Mouse (Mus musculus): ENCODE results near the gene Hoxd4. TPM values are rescaled to one million over a fixed set of nuclear protein-coding genes. Genes with fewer than 3 reads are reported as not detected.

Gene Hoxd4
- polyA plus RNA-seq, 1 experiment, result not detected

DNA sequence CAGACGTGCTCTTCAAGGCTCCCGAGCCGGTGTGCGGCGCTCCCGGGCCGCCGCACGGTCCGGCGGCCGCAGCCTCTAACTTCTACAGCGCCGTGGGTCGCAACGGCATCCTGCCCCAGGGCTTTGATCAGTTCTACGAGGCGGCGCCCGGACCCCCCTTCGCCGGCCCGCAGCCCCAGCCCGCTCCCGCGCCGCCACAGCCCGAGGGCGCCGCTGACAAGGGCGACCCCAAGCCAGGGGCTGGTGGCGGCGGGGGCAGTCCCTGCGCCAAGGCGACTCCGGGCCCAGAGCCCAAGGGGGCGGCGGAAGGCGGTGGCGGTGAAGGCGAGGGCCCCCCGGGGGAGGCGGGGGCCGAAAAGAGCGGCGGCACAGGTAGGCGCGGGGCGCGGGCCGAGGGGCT, 28.9 kb upstream of the Hoxd4 start:
- Histone ChIP-seq H3K27me3 (ENCODE audit: control insufficient read depth, insufficient read depth, insufficient read length) (peaks cover 49% of the 10 kb centered on the region), H3K79me2 (ENCODE audit: control insufficient read depth, insufficient read depth) (no peaks in the 10 kb centered on the region), H3K4me2 (ENCODE audit: low read depth) (no peak overlapping the region), H3K36me3 (ENCODE audit: control insufficient read depth, insufficient read depth) (no peaks in the 10 kb centered on the region), H3K4me3 (no peak overlapping the region), H3ac (ENCODE audit: control insufficient read depth, insufficient read length) (no peak overlapping the region)
- TF ChIP-seq POLR2A (IDR thresholded peaks at IDR 0.05; ENCODE audit: insufficient read length, low read depth), result no peak
- TF ChIP-seq MYOG (IDR thresholded peaks at IDR 0.05; ENCODE audit: control insufficient read depth in 1 of 3, insufficient read depth in 1 of 3, insufficient read length in 2 of 3, low read depth in 2 of 3), result no peak
- no peak for TF ChIP-seq USF1 (IDR thresholded peaks at IDR 0.05; ENCODE audit: low read depth)
- TF ChIP-seq POLR2AphosphoS2 (IDR thresholded peaks at IDR 0.05; ENCODE audit: insufficient read length, low read depth), result no peak
- TF ChIP-seq CEBPB (IDR thresholded peaks at IDR 0.05; ENCODE audit: insufficient read depth, poor library complexity, severe bottlenecking), result no peak

DNA sequence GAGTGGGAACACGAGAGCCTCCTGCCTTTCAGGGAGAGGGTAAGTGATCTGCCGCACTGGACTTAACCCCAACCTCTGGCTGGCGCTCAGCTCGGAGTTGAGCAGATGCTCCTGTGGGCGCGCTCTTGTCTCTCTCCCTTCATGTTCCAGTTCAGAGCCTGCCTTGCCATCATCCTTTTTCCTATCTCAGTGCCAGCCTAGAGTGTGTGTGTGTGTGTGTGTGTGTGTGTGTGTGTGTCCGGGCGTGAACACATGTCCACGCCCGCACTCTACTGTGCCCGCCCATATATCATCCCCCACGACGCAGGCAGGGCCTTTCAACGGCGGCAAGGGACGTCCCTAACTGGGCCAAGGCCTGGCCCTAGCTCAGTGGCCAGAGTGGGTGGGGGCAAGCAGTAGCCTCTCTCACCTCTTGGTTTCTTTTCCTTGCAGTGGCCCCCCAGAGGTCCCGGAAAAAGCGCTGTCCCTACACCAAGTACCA, 28.2 kb upstream of the Hoxd4 start:
- no peak for TF ChIP-seq POLR2AphosphoS2 (IDR thresholded peaks at IDR 0.05; ENCODE audit: insufficient read length, low read depth)
- TF ChIP-seq REST (IDR thresholded peaks at IDR 0.05; ENCODE audit: insufficient read depth, insufficient read length), result no peak
- no peak for TF ChIP-seq MYOD1 (IDR thresholded peaks at IDR 0.05; ENCODE audit: control insufficient read depth in 1 of 3, insufficient read length in 2 of 3, low read depth in 2 of 3)
- no peak for TF ChIP-seq MYOG (IDR thresholded peaks at IDR 0.05; ENCODE audit: control insufficient read depth in 1 of 3, insufficient read depth in 1 of 3, insufficient read length in 2 of 3, low read depth in 2 of 3)
- no peak for TF ChIP-seq USF1 (IDR thresholded peaks at IDR 0.05; ENCODE audit: low read depth)
- no peak for TF ChIP-seq TCF12 (IDR thresholded peaks at IDR 0.05; ENCODE audit: insufficient read depth, poor library complexity, severe bottlenecking)
- no peak for TF ChIP-seq MAX (IDR thresholded peaks at IDR 0.05; ENCODE audit: low read depth)
- TF ChIP-seq POLR2A (IDR thresholded peaks at IDR 0.05; ENCODE audit: insufficient read length, low read depth), result no peak
- no peak for TF ChIP-seq E2F4 (IDR thresholded peaks at IDR 0.05; ENCODE audit: insufficient read depth)
- TF ChIP-seq TCF3 (IDR thresholded peaks at IDR 0.05; ENCODE audit: insufficient read length, low read depth), result no peak
- TF ChIP-seq SRF (IDR thresholded peaks at IDR 0.05; ENCODE audit: control insufficient read depth, insufficient read length, low read depth), result no peak
- TF ChIP-seq CEBPB (IDR thresholded peaks at IDR 0.05; ENCODE audit: insufficient read depth, poor library complexity, severe bottlenecking), result no peak
- H3ac ChIP-seq (ENCODE audit: control insufficient read depth, insufficient read length), result no peak overlapping the region
- H3K4me2 ChIP-seq (ENCODE audit: low read depth), result no peak overlapping the region
- no peaks in the 10 kb centered on the region for H3K36me3 ChIP-seq (ENCODE audit: control insufficient read depth, insufficient read depth)
- H3K4me3 ChIP-seq, result no peak overlapping the region
- no peaks in the 10 kb centered on the region for H3K79me2 ChIP-seq (ENCODE audit: control insufficient read depth, insufficient read depth)
- peaks cover 50% of the 10 kb centered on the region for H3K27me3 ChIP-seq (ENCODE audit: control insufficient read depth, insufficient read depth, insufficient read length)

DNA sequence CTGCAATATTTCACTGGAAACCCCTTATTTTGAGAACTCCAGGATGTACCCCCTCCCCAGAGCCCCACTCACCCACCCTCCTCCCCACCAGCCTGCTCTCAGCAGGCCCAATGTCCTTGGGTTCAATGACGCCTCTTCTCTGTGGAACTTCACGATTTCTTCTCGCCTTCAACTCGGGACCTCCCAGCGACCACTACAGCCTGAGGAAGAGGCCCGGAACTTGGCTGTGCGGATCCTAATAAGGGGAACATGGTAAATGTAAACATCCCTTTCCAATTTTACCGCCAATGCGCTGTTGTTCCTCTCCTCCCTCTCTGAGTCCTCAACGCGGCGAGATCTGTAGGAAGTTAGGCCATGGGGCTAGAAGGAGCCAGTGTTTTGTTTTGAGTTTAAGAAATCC, 27.6 kb upstream of the Hoxd4 start:
- no peak overlapping the region for H3K4me2 ChIP-seq (ENCODE audit: low read depth)
- no peak overlapping the region for H3ac ChIP-seq (ENCODE audit: control insufficient read depth, insufficient read length)
- no peak overlapping the region for H3K4me3 ChIP-seq
- H3K27me3 ChIP-seq (ENCODE audit: control insufficient read depth, insufficient read depth, insufficient read length), result peaks cover 50% of the 10 kb centered on the region
- H3K36me3 ChIP-seq (ENCODE audit: control insufficient read depth, insufficient read depth), result no peaks in the 10 kb centered on the region
- no peak for TF ChIP-seq MAX (IDR thresholded peaks at IDR 0.05; ENCODE audit: low read depth)
- no peak for TF ChIP-seq SRF (IDR thresholded peaks at IDR 0.05; ENCODE audit: control insufficient read depth, insufficient read length, low read depth)
- TF ChIP-seq CEBPB (IDR thresholded peaks at IDR 0.05; ENCODE audit: insufficient read depth, poor library complexity, severe bottlenecking), result no peak
- no peak for TF ChIP-seq E2F4 (IDR thresholded peaks at IDR 0.05; ENCODE audit: insufficient read depth)
- no peaks in the 10 kb centered on the region for H3K79me2 ChIP-seq (ENCODE audit: control insufficient read depth, insufficient read depth)

DNA sequence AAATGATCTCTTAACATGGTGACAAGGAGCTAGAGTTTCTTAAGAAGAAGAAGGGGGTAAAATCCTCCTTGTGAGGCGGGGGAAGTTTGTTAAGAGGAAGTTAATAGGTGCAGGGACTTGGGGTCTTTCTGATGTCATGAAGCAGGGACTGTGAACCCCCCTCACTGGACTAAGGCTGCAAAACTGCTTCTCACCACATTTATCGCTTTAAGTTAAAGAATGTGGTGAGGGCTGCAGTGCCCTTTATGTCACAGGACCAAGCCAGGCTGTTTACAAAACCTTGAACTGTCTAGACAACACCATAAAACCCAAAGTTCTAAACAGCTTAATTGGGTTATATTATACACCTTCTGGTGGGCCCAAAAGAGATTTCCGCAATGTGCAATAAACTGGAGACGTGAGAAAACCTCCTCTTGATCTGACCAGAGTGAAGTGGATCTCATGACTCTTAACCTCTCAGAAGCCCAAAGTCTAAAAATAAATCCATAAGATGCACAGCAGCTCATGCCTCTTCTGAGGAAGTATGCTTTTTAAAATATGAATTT, 26.6 kb upstream of the Hoxd4 start:
- Histone ChIP-seq H3ac (ENCODE audit: control insufficient read depth, insufficient read length) (no peak overlapping the region), H3K4me2 (ENCODE audit: low read depth) (no peak overlapping the region), H3K4me3 (no peak overlapping the region)

DNA sequence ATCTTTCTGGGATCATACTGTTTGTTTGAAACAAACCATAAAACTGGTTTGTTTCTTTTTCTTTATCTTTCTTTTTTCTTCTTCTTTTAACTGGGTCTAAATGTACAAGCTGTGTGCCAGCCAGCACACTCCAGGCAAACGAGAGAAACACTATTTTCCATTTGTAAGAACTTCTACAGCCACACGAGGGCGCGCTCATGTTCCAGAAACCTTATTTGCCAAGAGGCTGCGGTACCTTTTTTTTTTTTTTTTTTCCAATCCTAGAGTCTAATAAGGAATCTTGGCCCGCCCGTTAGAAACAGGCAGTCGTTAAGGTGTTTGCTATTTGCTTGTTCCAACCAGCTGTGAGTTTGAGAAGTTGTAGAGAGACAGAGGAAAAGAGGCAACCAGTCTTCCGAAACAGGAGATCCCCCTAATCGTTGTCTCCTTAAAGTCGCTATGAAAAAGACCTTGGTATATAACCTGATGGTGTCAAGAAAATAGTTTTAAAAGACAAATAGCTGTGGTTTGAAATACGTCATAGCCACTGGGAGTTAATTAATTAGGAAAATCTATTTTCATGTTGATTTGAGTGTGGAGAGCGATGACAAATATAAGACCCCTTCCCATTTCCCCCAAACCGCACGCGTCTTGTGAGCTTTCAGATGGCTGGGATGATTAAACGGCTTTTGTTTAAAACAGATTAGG, 25.3 kb upstream of the Hoxd4 start:
- no peak overlapping the region for H3K4me3 ChIP-seq
- TF ChIP-seq MYOD1 (IDR thresholded peaks at IDR 0.05; ENCODE audit: control insufficient read depth in 1 of 3, insufficient read length in 2 of 3, low read depth in 2 of 3) (no peak), MAX (IDR thresholded peaks at IDR 0.05; ENCODE audit: low read depth) (no peak), USF1 (IDR thresholded peaks at IDR 0.05; ENCODE audit: low read depth) (no peak), E2F4 (IDR thresholded peaks at IDR 0.05; ENCODE audit: insufficient read depth) (no peak), MYOG (IDR thresholded peaks at IDR 0.05; ENCODE audit: control insufficient read depth in 1 of 3, insufficient read depth in 1 of 3, insufficient read length in 2 of 3, low read depth in 2 of 3) (no peak), TCF12 (IDR thresholded peaks at IDR 0.05; ENCODE audit: insufficient read depth, poor library complexity, severe bottlenecking) (no peak), POLR2AphosphoS2 (IDR thresholded peaks at IDR 0.05; ENCODE audit: insufficient read length, low read depth) (no peak), REST (IDR thresholded peaks at IDR 0.05; ENCODE audit: insufficient read depth, insufficient read length) (no peak), CEBPB (IDR thresholded peaks at IDR 0.05; ENCODE audit: insufficient read depth, poor library complexity, severe bottlenecking) (no peak)
- H3K27me3 ChIP-seq (ENCODE audit: control insufficient read depth, insufficient read depth, insufficient read length), result peaks cover 46% of the 10 kb centered on the region
- no peaks in the 10 kb centered on the region for H3K79me2 ChIP-seq (ENCODE audit: control insufficient read depth, insufficient read depth)
- H3K4me2 ChIP-seq (ENCODE audit: low read depth), result no peak overlapping the region
- H3ac ChIP-seq (ENCODE audit: control insufficient read depth, insufficient read length), result no peak overlapping the region
- no peaks in the 10 kb centered on the region for H3K36me3 ChIP-seq (ENCODE audit: control insufficient read depth, insufficient read depth)

More for the DNA sequence above, 26.6 kb upstream of the Hoxd4 start:
- H3K36me3 ChIP-seq (ENCODE audit: control insufficient read depth, insufficient read depth), result no peaks in the 10 kb centered on the region
- no peaks in the 10 kb centered on the region for H3K79me2 ChIP-seq (ENCODE audit: control insufficient read depth, insufficient read depth)
- TF ChIP-seq USF1 (IDR thresholded peaks at IDR 0.05; ENCODE audit: low read depth) (no peak), TCF3 (IDR thresholded peaks at IDR 0.05; ENCODE audit: insufficient read length, low read depth) (no peak), SRF (IDR thresholded peaks at IDR 0.05; ENCODE audit: control insufficient read depth, insufficient read length, low read depth) (no peak), REST (IDR thresholded peaks at IDR 0.05; ENCODE audit: insufficient read depth, insufficient read length) (no peak), TCF12 (IDR thresholded peaks at IDR 0.05; ENCODE audit: insufficient read depth, poor library complexity, severe bottlenecking) (no peak), CEBPB (IDR thresholded peaks at IDR 0.05; ENCODE audit: insufficient read depth, poor library complexity, severe bottlenecking) (no peak), MYOD1 (IDR thresholded peaks at IDR 0.05; ENCODE audit: control insufficient read depth in 1 of 3, insufficient read length in 2 of 3, low read depth in 2 of 3) (no peak), MYOG (IDR thresholded peaks at IDR 0.05; ENCODE audit: control insufficient read depth in 1 of 3, insufficient read depth in 1 of 3, insufficient read length in 2 of 3, low read depth in 2 of 3) (no peak)
- H3K27me3 ChIP-seq (ENCODE audit: control insufficient read depth, insufficient read depth, insufficient read length), result peaks cover 50% of the 10 kb centered on the region

Measured in myocyte (in vitro differentiated cells).